ENCODE assay signal across 20 mouse cellular contexts in the genomic region with DNA sequence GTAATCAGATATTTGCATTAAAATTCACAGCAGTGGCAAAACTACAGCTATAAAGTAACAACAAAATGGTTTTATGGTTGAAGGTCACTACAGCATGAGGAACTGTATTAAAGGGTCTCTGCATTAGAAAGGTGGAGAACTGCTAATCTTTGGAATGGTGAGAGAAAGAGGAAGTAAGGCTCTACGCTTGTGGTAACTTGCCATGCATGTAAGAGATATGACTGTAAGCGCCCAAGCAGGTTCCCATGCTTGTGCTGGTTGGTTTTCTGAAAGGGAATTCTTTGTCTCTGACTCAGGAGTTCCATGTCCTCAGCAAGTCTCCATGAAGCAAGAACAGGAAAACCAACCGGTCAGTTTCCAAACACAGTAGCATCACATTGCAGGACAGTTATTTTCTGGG.
DNase-seq lines count a peak whose midpoint lies in the region; ATAC-seq and TF ChIP-seq lines count a peak whose summit lies in the region.
"Had no signal": no experiment of that assay in that cellular context is flagged by ENCODE, and none has a peak within 500 bp of the region (broad histone marks: within the 10 kb centered on the region; RNA-seq: fewer than 3 reads in every experiment).

No protein-coding gene starts in this region.

- H3K27me3 ChIP-seq in liver, postnatal 0 days (ENCODE audit: insufficient read depth, low read length) = no peaks in the 10 kb centered on the region
- H3K27me3 ChIP-seq: embryonic facial prominence, embryonic 13.5 days; forebrain, embryonic 12.5 days; heart, embryonic 13.5 days; hindbrain, embryonic 12.5 days had no signal

- no peaks in the 10 kb centered on the region for H3K36me3 ChIP-seq in liver, postnatal 0 days (replicated peaks; ENCODE audit: insufficient read depth, low read length)
- H3K36me3 ChIP-seq: embryonic facial prominence, embryonic 13.5 days; forebrain, embryonic 12.5 days; heart, embryonic 13.5 days; hindbrain, embryonic 12.5 days had no signal

- H3K4me2 ChIP-seq in liver, postnatal 0 days (ENCODE audit: low read depth, low read length) = no peak overlapping the region
- H3K4me2 ChIP-seq: embryonic facial prominence, embryonic 13.5 days; forebrain, embryonic 12.5 days; heart, embryonic 13.5 days; hindbrain, embryonic 12.5 days had no signal

- no peak for TF ChIP-seq EP300 in liver, postnatal 0 days (IDR thresholded peaks at IDR 0.05; ENCODE audit: low read depth)

- DNase-seq in A20 (ENCODE audit: low read depth, low spot score) (peak; percentile 36), MEL-GATA-1-ER (ENCODE audit: extremely low read depth, low read depth) (peak; percentile 56)
- no peak for DNase-seq in liver, postnatal 0 days
- no peak for DNase-seq in adrenal gland, adult 8-10 months
- no peak for DNase-seq in adrenal gland, postnatal 25 days
- DNase-seq: adrenal gland, adult 2 months; cerebellum, adult 11 months; cerebellum, adult 9-10 months; cerebellum, postnatal 25 days; gastrocnemius, postnatal 10 days; heart, postnatal 36 days had no signal

- no peak overlapping the region for H3K4me3 ChIP-seq in liver, postnatal 0 days (ENCODE audit: low read depth, low read length)
- H3K4me3 ChIP-seq: embryonic facial prominence, embryonic 13.5 days; forebrain, embryonic 12.5 days; heart, embryonic 13.5 days; hindbrain, embryonic 12.5 days had no signal

- H3K4me1 ChIP-seq in liver, postnatal 0 days (ENCODE audit: insufficient read depth) = no peaks in the 10 kb centered on the region
- H3K4me1 ChIP-seq: forebrain, embryonic 12.5 days; heart, embryonic 13.5 days; hindbrain, embryonic 12.5 days had no signal

- 40% methylated on average over 3 of the region's 3 CpGs for WGBS in liver, postnatal 0 days (ENCODE audit: insufficient replicate concordance)

- H3K27ac ChIP-seq in liver, postnatal 0 days (ENCODE audit: low read depth) = no peak overlapping the region
- H3K27ac ChIP-seq: embryonic facial prominence, embryonic 13.5 days; forebrain, embryonic 12.5 days; heart, embryonic 13.5 days; hindbrain, embryonic 12.5 days had no signal

- peak; percentile 33 for ATAC-seq in granulocyte monocyte progenitor cell, adult 5-6 weeks (replicated peaks; ENCODE audit: poor library complexity, severe bottlenecking)
- no peak for ATAC-seq in liver, postnatal 0 days
- ATAC-seq: forebrain, embryonic 16.5 days; hindbrain, embryonic 16.5 days; inflammation-experienced regulatory T-cells, adult 6 months; intestine, postnatal 0 days had no signal

- TF ChIP-seq CTCF in liver, postnatal 0 days (IDR thresholded peaks at IDR 0.05; ENCODE audit: low read depth) = no peak

- no peak overlapping the region for H3K9ac ChIP-seq in liver, postnatal 0 days (replicated peaks)
- H3K9ac ChIP-seq: embryonic facial prominence, embryonic 13.5 days; forebrain, embryonic 12.5 days; heart, embryonic 13.5 days; hindbrain, embryonic 12.5 days had no signal

- H3K9me3 ChIP-seq in liver, postnatal 0 days (ENCODE audit: low read length) = no peaks in the 10 kb centered on the region
- H3K9me3 ChIP-seq: embryonic facial prominence, embryonic 13.5 days; forebrain, embryonic 12.5 days; heart, embryonic 13.5 days; hindbrain, embryonic 12.5 days had no signal

Comparison
In these comparisons a context has a peak if more than half of its experiments do, and no peak if none do; other contexts are left out.
1. DNase-seq: peak in A20 (single experiment) and MEL-GATA-1-ER (single experiment); none in liver, postnatal 0 days (single experiment), adrenal gland, adult 8-10 months (single experiment) and adrenal gland, postnatal 25 days (single experiment).